Mouse (Mus musculus): Measurements from ENCODE around the gene Pfn3. TPM values are rescaled to one million over a fixed set of nuclear protein-coding genes. Genes with fewer than 3 reads are reported as not detected.

The Pfn3 gene
- total and polyA plus RNA-seq, 2 experiments from 2014 or later = 0.93 TPM; not detected in 1

DNA sequence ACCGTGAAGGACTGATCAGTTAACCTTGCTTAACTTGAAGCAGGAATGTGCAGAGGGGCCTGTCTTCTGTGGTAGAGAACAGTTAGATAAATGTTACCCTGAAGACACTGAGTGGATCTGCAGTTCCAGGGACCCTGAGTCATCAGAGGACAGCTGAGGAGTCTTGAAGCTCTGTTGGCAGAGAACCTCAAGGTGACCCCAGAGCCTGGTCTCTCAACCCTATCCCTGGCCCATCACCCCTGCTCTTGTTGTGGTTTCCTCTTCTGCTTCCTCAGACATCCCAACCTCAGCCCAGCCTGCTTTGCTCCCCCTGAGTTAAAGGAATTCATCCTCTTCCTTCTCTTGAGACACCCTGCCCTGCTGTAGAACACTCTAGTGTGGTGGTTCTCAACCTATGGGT, 16.9 kb downstream of the Pfn3 start, which contains the start of gene Slc34a1:
Slc34a1 (plus strand) TSS at position 100 of the 400 bp plus-strand sequence.
- no peak for ATAC-seq
- no peak within 1 kb of the TSS for H3K4me2 ChIP-seq (ENCODE audit: low read depth)
- no peaks in the 10 kb centered on the region for H3K27me3 ChIP-seq (ENCODE audit: insufficient read depth, low read length)
- no peak within 1 kb of the TSS for H3K4me3 ChIP-seq (ENCODE audit: low read depth, low read length)
- H3K9ac ChIP-seq = no peak within 1 kb of the TSS
- no peak within 1 kb of the TSS for H3K27ac ChIP-seq (ENCODE audit: low read depth, low read length)
- no peaks in the 10 kb centered on the region for H3K9me3 ChIP-seq (ENCODE audit: low read length)
- DNase-seq = no peak
- TF ChIP-seq CTCF (IDR thresholded peaks at IDR 0.05; ENCODE audit: low read depth) = no peak
- no peaks in the 10 kb centered on the region for H3K36me3 ChIP-seq (ENCODE audit: insufficient read depth)
- WGBS = 90% methylated on average over 1 of the region's 1 CpGs
- no peaks in the 10 kb centered on the region for H3K4me1 ChIP-seq (ENCODE audit: insufficient read depth)

DNA sequence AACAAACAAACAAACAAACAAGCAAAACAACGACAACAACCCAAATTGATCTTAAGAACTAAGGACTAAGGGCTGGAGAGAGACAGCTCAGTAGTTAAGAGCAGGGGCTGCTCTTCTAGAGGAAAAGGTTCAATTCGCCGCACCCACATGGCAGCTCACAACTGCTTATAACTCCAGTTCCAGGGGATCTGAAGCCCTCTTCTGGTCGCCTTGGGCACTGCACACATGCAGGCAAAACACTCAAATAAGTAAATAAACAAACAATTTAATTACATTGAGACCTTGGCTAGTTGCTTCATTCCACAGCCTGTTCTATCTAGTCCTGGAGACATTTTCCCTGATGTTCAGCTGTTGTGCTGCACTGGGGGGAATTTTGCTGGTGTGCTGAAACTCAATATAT, 22.1 kb downstream of the Pfn3 start:
- H3K27me3 ChIP-seq (ENCODE audit: insufficient read depth, low read length) = no peaks in the 10 kb centered on the region
- no peaks in the 10 kb centered on the region for H3K9me3 ChIP-seq (ENCODE audit: low read length)
- TF ChIP-seq CTCF (IDR thresholded peaks at IDR 0.05; ENCODE audit: low read depth) = peak; percentile 38
- H3K4me2 ChIP-seq (ENCODE audit: low read depth) = no peak overlapping the region
- no peak overlapping the region for H3K9ac ChIP-seq
- H3K36me3 ChIP-seq (ENCODE audit: insufficient read depth) = no peaks in the 10 kb centered on the region
- no peak overlapping the region for H3K4me3 ChIP-seq (ENCODE audit: low read depth, low read length)
- ATAC-seq (no peak), DNase-seq (no peak)
- 67% methylated on average over 4 of the region's 4 CpGs for WGBS
- no peak overlapping the region for H3K27ac ChIP-seq (ENCODE audit: low read depth, low read length)
- no peaks in the 10 kb centered on the region for H3K4me1 ChIP-seq (ENCODE audit: insufficient read depth)

DNA sequence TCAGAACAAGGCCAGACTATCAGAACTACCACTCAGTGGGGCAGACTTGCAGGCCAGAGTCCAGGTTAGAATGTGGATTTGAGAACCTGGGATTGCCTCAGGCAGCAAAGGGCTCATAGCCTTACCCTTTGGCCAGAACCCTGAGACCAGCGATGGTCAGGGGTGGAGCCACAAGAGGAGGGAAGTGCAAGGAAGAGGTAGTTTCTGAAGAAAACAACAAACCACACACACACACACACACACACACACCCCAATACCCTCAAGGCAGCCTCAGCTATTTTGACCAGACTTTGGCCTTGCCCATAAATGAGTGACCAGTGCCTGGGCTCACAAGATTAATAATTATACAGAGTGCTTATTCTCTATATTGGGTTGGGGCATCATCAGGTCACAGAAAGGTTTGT, 23.4 kb downstream of the Pfn3 start:
- TF ChIP-seq CTCF (IDR thresholded peaks at IDR 0.05; ENCODE audit: low read depth) = no peak
- H3K27me3 ChIP-seq (ENCODE audit: insufficient read depth, low read length) = no peaks in the 10 kb centered on the region
- no peaks in the 10 kb centered on the region for H3K9me3 ChIP-seq (ENCODE audit: low read length)
- no peaks in the 10 kb centered on the region for H3K36me3 ChIP-seq (ENCODE audit: insufficient read depth)
- ATAC-seq (no peak), DNase-seq (no peak)
- no peak overlapping the region for H3K27ac ChIP-seq (ENCODE audit: low read depth, low read length)
- H3K4me3 ChIP-seq (ENCODE audit: low read depth, low read length) = no peak overlapping the region
- H3K9ac ChIP-seq = no peak overlapping the region
- H3K4me2 ChIP-seq (ENCODE audit: low read depth) = no peak overlapping the region
- no peaks in the 10 kb centered on the region for H3K4me1 ChIP-seq (ENCODE audit: insufficient read depth)
- WGBS = 90% methylated on average over 1 of the region's 1 CpGs

DNA sequence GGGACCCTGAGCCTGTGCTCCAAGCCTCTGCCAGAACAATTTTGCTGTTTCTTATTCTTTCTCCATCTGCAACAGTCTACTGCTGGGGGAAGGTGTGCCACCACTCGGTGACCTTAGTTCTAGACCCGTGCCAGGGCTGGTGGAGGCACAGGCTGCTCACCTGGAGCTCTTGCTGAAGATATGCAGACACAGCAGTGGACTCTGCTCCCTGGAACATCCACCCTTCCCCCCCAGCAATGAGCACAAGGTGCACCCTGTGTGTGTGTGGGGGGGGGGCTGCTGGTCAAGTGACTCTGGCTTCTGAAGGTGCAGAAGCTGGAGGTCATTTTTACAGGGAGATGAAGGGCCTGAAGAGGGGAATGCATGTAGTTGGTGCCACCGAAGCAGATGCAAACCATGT, 24.4 kb downstream of the Pfn3 start:
- DNase-seq = no peak
- H3K27ac ChIP-seq (ENCODE audit: low read depth, low read length) = no peak overlapping the region
- ATAC-seq = no peak
- H3K9ac ChIP-seq = no peak overlapping the region
- no peak overlapping the region for H3K4me3 ChIP-seq (ENCODE audit: low read depth, low read length)
- WGBS = 74% methylated on average over 3 of the region's 3 CpGs
- no peaks in the 10 kb centered on the region for H3K36me3 ChIP-seq (ENCODE audit: insufficient read depth)
- no peak overlapping the region for H3K4me2 ChIP-seq (ENCODE audit: low read depth)
- H3K27me3 ChIP-seq (ENCODE audit: insufficient read depth, low read length) = no peaks in the 10 kb centered on the region
- no peak for TF ChIP-seq CTCF (IDR thresholded peaks at IDR 0.05; ENCODE audit: low read depth)
- no peaks in the 10 kb centered on the region for H3K4me1 ChIP-seq (ENCODE audit: insufficient read depth)
- H3K9me3 ChIP-seq (ENCODE audit: low read length) = no peaks in the 10 kb centered on the region

DNA sequence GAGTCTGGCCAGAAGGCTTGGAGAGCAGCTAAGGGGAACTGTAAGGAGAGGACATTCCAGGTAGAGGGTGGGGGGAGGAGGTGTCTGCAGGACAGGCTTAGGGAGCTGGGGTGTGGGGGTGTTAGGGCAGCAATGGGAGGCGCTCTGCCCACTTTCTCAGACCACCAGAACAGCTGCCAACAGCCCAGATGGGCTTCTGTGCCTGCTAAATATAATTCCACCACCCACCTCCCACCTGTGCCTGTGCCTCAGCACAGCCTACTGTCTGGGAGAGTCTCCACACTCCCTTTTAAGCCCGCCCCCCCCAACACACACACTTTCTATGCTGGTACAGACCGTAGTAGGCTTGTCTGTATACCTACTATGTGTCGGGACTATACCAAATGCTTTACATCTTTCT, 33.2 kb downstream of the Pfn3 start:
- Histone ChIP-seq H3K9me3 (ENCODE audit: low read length) (no peaks in the 10 kb centered on the region), H3K9ac (no peak overlapping the region), H3K36me3 (ENCODE audit: insufficient read depth) (no peaks in the 10 kb centered on the region), H3K4me2 (ENCODE audit: low read depth) (no peak overlapping the region), H3K4me1 (ENCODE audit: insufficient read depth) (no peaks in the 10 kb centered on the region), H3K4me3 (ENCODE audit: low read depth, low read length) (no peak overlapping the region), H3K27me3 (ENCODE audit: insufficient read depth, low read length) (peaks cover 29% of the 10 kb centered on the region), H3K27ac (ENCODE audit: low read depth, low read length) (no peak overlapping the region)
- TF ChIP-seq CTCF (IDR thresholded peaks at IDR 0.05; ENCODE audit: low read depth) = no peak
- DNase-seq (no peak), ATAC-seq (no peak)
- WGBS = 76% methylated on average over 4 of the region's 4 CpGs

DNA sequence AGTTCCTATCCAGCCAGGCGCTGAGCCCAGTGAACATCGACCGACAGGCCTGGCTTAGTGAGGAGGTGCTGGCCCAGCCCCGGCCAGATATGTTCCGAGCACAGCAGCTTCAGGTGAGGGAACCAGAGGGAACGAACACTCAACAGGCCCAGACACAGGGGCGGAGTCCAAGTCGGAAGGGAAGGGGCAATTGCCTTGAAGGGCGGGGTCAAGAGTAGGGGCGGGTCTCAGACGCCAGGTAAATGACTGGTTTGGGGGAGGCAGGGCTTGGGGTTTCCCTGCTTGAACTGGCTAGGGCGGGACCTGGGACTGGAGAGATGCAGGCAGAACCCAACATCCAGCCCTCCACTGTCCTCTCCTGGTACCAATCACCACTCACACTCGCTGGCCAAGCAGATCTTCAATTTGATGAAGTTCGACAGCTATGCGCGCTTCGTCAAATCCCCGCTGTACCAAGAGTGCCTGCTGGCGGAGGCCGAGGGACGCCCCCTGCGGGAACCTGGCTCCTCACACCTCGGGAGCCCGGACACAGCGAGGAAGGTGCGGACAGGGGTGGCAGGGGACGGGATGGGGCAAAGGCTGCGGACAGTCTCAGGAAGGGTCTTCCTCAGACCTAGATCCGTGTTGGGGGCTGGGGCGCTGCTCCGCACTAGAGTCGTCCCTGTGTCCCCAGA, 36.0 kb downstream of the Pfn3 start:
- Histone ChIP-seq H3K9ac (no peak overlapping the region), H3K27me3 (ENCODE audit: insufficient read depth, low read length) (peaks cover 32% of the 10 kb centered on the region), H3K9me3 (ENCODE audit: low read length) (no peaks in the 10 kb centered on the region), H3K4me2 (ENCODE audit: low read depth) (no peak overlapping the region), H3K27ac (ENCODE audit: low read depth, low read length) (no peak overlapping the region), H3K4me1 (ENCODE audit: insufficient read depth) (no peaks in the 10 kb centered on the region), H3K4me3 (ENCODE audit: low read depth, low read length) (no peak overlapping the region), H3K36me3 (ENCODE audit: insufficient read depth) (no peaks in the 10 kb centered on the region)
- no peak for DNase-seq
- WGBS = 8% methylated on average over 32 of the region's 32 CpGs
- no peak for TF ChIP-seq CTCF (IDR thresholded peaks at IDR 0.05; ENCODE audit: low read depth)
- ATAC-seq = no peak

DNA sequence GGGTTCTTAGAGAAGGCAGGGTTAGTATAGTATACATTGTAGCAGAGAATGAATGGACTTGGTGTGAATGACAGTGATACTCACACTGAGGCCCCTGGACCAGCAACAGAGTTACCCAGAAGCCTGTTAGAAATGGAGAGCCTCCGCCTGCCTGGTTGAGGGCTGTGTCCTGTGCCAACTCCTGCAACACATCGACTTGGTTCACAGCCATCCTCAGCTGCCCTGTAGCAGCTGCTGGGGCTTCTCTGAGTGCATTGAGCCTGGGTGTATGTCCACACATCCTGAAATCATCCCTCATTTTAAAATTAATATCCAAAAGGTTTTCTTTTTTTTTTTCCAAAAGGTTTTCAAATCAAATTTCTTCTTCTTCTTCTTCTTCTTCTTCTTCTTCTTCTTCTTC, 39.2 kb downstream of the Pfn3 start:
- H3K9ac ChIP-seq = no peak overlapping the region
- H3K9me3 ChIP-seq (ENCODE audit: low read length) = no peaks in the 10 kb centered on the region
- no peaks in the 10 kb centered on the region for H3K4me1 ChIP-seq (ENCODE audit: insufficient read depth)
- ATAC-seq = no peak
- no peak overlapping the region for H3K27ac ChIP-seq (ENCODE audit: low read depth, low read length)
- 53% methylated on average over 2 of the region's 2 CpGs for WGBS
- H3K4me3 ChIP-seq (ENCODE audit: low read depth, low read length) = no peak overlapping the region
- DNase-seq = no peak
- TF ChIP-seq CTCF (IDR thresholded peaks at IDR 0.05; ENCODE audit: low read depth) = no peak
- H3K36me3 ChIP-seq (ENCODE audit: insufficient read depth) = no peaks in the 10 kb centered on the region
- H3K27me3 ChIP-seq (ENCODE audit: insufficient read depth, low read length) = peaks cover 25% of the 10 kb centered on the region
- H3K4me2 ChIP-seq (ENCODE audit: low read depth) = no peak overlapping the region
